Mouse (Mus musculus) spleen, adult 2 months (tissue): ENCODE measurements around the gene Pla2g4b.

Experiments
- CTCF ChIP-seq: fragments of 200-500 bp; IDR thresholded peaks from 2 replicates; pipeline ENCODE4 v1.5.1; 2011; ENCODE audit warnings: mild to moderate bottlenecking, inconsistent platforms; ENCODE audit not compliant: insufficient read depth, insufficient read length, insufficient replicate concordance; ENCODE audit errors: extremely low read depth
- POLR2A ChIP-seq: fragments of 200-500 bp; IDR thresholded peaks from 2 replicates; pipeline ENCODE4 v1.6.1; 2011; ENCODE audit warnings: low read depth, low read length, inconsistent platforms

- no peak for TF ChIP-seq POLR2A
- TF ChIP-seq CTCF, result no peak
These were observed 47.3 kb upstream of the Pla2g4b start for GRCm38 (mm10) chr2:119985871-119986270.
